Mouse (Mus musculus): ENCODE data around the gene Ror2. TPM values are rescaled to one million over a fixed set of nuclear protein-coding genes. Genes with fewer than 3 reads are reported as not detected.

Ror2 gene
- polyA plus RNA-seq, 1 experiment from 2014 or later, result 3.2 TPM

DNA sequence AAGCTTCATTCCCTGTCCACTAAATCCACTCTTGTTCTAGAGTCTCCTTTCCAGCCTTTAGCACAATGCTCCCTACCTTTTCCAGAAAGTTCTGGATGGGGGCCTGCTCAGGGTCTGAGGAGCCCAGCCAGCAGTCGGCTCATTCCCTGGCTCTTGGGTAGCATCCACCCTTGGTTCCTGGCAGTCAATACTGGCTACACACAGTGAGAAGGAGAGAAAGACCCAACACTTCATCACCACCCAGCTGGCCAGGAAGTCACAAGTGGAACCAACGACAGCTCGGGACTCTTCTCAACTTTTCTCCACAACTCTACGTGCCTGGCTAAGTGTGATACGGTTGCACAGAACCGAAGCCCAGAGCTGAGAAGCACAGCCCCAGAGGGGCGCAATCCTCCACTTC lies 86.7 kb downstream of the Ror2 start:
- 93% methylated on average over 7 of the region's 7 CpGs for WGBS
- no peak for ATAC-seq (replicated peaks)
- H3K36me3 ChIP-seq (replicated peaks), result no peaks in the 10 kb centered on the region
- H3K9me3 ChIP-seq, result no peaks in the 10 kb centered on the region
- H3K27ac ChIP-seq, result no peak overlapping the region
- no peak overlapping the region for H3K4me2 ChIP-seq
- no peaks in the 10 kb centered on the region for H3K27me3 ChIP-seq (replicated peaks)
- H3K9ac ChIP-seq, result no peak overlapping the region
- H3K4me3 ChIP-seq, result no peak overlapping the region
- peaks cover 9% of the 10 kb centered on the region for H3K4me1 ChIP-seq

DNA sequence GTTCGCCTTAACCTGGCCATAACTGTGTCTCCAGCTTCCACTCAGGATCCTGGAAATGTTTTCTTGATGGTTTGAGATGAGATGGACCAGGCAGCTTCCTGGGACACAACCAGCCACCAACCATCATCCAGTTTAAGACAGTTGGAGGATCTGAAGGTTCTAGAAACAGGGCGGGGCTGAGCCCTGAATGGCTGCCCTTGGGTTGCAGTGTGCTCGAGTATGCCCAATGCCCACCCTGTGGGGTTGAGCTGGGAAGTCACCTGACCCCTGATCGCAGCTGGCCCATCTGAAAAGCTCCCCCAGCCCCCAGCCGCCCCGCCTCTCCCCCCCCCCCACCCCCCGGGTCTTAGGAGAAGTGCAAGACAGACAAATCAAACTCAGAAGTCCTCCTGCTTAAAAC lies 89.2 kb downstream of the Ror2 start:
- Histone ChIP-seq H3K4me3 (no peak overlapping the region), H3K9me3 (no peaks in the 10 kb centered on the region), H3K27ac (no peak overlapping the region), H3K36me3 (replicated peaks) (no peaks in the 10 kb centered on the region), H3K4me1 (peaks cover 6% of the 10 kb centered on the region), H3K27me3 (replicated peaks) (no peaks in the 10 kb centered on the region), H3K9ac (no peak overlapping the region), H3K4me2 (no peak overlapping the region)
- WGBS, result 65% methylated on average over 7 of the region's 7 CpGs
- ATAC-seq (replicated peaks), result no peak

DNA sequence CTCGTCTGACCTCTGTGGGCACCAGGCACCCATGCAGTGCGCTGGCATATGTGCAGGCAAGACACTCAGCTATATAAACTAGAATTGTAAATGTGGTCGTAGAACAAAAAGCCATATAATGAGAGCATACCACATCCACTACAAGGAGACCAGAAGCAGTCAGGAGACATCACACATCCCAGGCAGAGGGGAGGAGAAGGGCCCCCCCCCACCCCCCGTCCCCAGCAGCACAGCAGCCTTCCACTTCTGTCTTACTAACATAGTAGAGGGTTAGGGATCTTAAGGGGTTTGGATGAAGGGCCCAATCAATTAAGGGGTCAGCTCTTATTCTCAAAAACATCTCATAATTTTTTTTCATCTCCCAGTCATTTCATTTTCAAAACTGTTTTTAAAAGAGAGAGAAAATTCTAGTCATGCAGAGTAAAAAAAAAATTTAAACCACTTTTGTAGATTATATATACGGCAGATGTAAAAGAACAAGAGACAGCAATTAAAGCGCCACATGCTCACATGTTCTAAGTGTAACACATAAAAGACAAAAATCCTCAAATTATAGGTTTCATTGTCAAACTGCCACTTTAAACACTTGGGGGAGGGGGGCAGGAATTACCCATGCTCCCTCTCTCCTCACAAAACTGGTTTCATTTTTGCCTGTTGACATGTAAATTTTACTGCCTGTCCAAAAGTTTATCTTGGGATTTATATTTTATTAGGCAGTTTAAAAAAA lies 89.8 kb downstream of the Ror2 start:
- ATAC-seq (replicated peaks), result no peak
- no peak overlapping the region for H3K27ac ChIP-seq
- WGBS, result 76% methylated on average over 6 of the region's 6 CpGs
- H3K4me1 ChIP-seq, result peaks cover under 1% of the 10 kb centered on the region; the same call in 1 of the 2 replicates
- no peaks in the 10 kb centered on the region for H3K36me3 ChIP-seq (replicated peaks)
- no peak overlapping the region for H3K4me2 ChIP-seq
- no peak overlapping the region for H3K4me3 ChIP-seq
- no peaks in the 10 kb centered on the region for H3K9me3 ChIP-seq
- H3K9ac ChIP-seq, result no peak overlapping the region
- H3K27me3 ChIP-seq (replicated peaks), result no peaks in the 10 kb centered on the region

DNA sequence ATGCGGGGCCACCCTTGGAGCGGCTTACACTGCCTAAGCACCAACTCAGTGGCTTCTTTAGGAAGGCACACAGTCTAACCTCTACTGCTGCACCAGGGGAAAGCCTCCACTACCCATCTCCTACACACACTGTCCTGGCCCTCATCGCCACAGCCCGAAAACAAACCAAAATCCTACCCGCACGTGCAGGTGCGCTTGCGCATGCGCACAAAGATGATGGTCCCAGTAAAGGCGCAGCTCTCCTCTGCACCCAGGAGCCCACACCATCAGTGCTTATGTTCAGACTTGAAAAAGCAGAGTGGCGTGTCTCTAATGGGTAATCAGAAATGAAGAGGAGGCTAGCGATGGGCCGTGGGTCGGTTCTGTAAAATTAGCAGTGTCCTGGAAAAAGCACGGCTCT lies 91.6 kb downstream of the Ror2 start:
- Histone ChIP-seq H3K27ac (no peak overlapping the region), H3K9ac (no peak overlapping the region), H3K27me3 (replicated peaks) (no peaks in the 10 kb centered on the region), H3K36me3 (replicated peaks) (no peaks in the 10 kb centered on the region), H3K9me3 (no peaks in the 10 kb centered on the region), H3K4me3 (no peak overlapping the region), H3K4me2 (no peak overlapping the region), H3K4me1 (no peaks in the 10 kb centered on the region; the same call in 1 of the 2 replicates)
- no peak for ATAC-seq (replicated peaks)
- WGBS, result 86% methylated on average over 15 of the region's 15 CpGs

DNA sequence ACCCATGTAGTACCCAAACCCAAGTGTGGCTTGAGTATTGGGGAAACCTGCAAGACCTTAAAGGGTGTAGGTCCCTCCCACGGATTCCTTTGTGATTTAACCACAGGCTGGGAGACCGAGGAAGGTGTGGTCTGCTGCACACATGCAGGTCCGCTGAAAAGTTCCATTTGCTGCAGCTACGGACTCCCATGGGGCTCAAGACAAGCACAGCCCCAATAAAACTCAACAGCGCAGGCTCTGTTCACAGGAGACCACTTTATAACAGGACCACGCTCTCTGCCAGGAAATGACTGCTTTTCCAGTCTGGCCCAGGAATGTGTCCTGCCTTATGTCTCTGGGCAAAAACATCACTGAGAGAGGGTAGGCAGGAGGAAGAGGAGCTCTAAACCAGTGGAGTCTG lies 92.2 kb downstream of the Ror2 start:
- WGBS, result 73% methylated on average over 6 of the region's 6 CpGs
- no peaks in the 10 kb centered on the region; the same call in 1 of the 2 replicates for H3K4me1 ChIP-seq
- no peak for ATAC-seq (replicated peaks)
- H3K4me2 ChIP-seq, result no peak overlapping the region
- H3K27ac ChIP-seq, result no peak overlapping the region
- no peaks in the 10 kb centered on the region for H3K27me3 ChIP-seq (replicated peaks)
- no peak overlapping the region for H3K9ac ChIP-seq
- H3K9me3 ChIP-seq, result no peaks in the 10 kb centered on the region
- H3K36me3 ChIP-seq (replicated peaks), result no peaks in the 10 kb centered on the region
- no peak overlapping the region for H3K4me3 ChIP-seq

DNA sequence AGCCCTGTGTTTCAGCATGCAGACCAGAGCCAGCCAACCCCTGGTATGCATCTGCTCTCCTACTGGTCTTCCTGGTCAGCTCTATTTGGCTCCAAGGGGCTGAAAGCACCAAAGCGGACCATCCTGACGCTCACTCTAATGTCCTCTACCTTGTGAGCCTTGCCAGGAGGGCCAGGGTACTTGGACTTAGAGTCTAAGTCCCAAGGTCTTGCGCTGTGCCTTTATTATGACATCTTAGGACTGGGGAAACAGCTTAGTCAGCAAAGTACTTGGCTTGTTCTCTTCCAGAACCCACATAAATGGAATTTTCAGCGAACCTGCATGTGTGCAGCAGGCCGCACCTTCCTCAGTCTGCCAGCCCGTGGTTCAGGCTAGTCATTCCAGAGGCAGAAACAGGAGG lies 93.6 kb downstream of the Ror2 start:
- Histone ChIP-seq H3K4me1 (no peaks in the 10 kb centered on the region), H3K4me2 (no peak overlapping the region), H3K4me3 (no peak overlapping the region), H3K27me3 (replicated peaks) (no peaks in the 10 kb centered on the region), H3K9ac (no peak overlapping the region), H3K27ac (no peak overlapping the region), H3K9me3 (no peaks in the 10 kb centered on the region), H3K36me3 (replicated peaks) (no peaks in the 10 kb centered on the region)
- no peak for ATAC-seq (replicated peaks)
- 90% methylated on average over 6 of the region's 6 CpGs for WGBS

DNA sequence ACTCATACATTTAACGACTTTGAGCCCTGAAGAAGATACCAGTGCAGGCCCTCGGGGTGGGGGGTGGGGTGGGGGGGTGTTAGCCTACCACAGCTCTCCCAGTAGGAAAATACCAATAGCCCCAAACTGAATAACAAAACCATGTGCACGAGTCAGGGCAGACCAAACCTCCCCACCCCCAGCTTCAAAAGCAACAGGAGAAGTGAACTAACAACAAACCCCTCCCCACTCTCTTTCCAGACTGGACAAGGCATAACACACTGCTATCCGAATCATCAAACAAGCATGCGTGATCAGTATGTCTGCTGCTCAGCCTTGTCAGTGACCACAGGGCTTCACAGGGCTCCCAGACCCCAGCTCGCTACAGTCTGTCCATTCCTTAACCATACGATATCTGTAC lies 94.3 kb downstream of the Ror2 start:
- Histone ChIP-seq H3K27ac (no peak overlapping the region), H3K4me1 (no peaks in the 10 kb centered on the region), H3K9me3 (no peaks in the 10 kb centered on the region), H3K27me3 (replicated peaks) (no peaks in the 10 kb centered on the region), H3K36me3 (replicated peaks) (no peaks in the 10 kb centered on the region), H3K4me2 (no peak overlapping the region), H3K9ac (no peak overlapping the region), H3K4me3 (no peak overlapping the region)
- ATAC-seq (replicated peaks), result no peak
- WGBS, result 71% methylated on average over 7 of the region's 7 CpGs

DNA sequence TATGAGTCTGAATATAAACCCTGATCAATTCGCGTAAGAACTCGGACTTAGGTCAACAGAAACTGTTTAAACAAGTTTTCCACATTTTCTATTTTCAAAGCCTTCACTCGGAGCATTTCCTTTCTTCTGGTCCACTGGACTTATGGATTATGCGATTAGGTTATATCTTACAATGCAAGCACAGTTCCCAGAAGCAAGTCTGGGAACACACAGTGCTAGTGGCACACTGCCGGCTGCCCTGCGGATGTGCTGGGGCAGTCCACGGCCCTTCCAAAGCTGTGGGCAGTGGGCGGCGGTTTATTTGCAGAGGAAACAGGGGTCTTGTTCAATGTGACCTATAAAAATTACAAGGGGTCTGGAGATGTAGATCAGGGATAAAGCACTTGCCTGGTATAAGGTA lies 97.0 kb downstream of the Ror2 start:
- Histone ChIP-seq H3K4me1 (no peaks in the 10 kb centered on the region), H3K27ac (no peak overlapping the region), H3K36me3 (replicated peaks) (no peaks in the 10 kb centered on the region), H3K9me3 (no peaks in the 10 kb centered on the region), H3K4me3 (no peak overlapping the region), H3K4me2 (no peak overlapping the region), H3K9ac (no peak overlapping the region), H3K27me3 (replicated peaks) (no peaks in the 10 kb centered on the region)
- ATAC-seq (replicated peaks), result no peak
- 84% methylated on average over 10 of the region's 10 CpGs for WGBS

DNA sequence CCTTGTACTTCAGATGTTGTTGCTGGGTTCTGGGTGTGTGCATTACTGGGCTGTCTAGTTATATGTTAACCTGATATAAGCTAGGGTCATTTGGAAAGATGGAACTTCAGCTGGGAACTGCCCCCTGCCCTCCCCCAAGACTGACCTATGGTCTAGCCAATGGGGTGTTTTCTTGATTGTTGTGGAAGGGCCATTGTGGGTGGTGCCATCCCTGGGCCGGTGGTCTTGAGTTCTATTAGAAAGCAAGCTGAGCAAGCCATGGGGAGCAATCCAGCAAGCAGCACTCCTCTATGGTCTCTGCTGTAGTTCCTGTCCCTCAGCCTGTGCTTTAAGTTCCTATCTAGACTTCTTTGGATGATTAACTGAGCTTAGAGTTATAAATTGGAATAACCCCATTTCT lies 101.1 kb downstream of the Ror2 start:
- ATAC-seq (replicated peaks), result no peak
- H3K4me3 ChIP-seq, result no peak overlapping the region

DNA sequence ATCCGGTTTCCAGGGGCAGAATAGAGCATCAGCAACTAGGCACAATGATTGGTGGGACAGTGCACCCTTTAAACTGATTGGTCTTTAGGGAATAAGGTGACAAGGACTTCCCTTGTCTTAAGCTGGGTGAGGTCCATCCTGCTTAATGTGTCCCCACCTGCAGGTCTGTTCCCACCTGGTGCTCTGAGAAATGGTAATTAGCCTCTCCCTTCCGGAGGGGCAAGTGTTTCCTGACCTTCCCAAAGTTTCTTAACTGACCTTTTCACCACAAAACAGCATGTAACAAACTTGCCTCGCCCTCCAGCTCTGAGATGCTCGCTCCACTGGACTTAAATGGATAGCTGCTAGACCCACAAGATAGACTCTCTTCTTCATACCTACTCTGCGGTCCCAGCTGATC lies 101.8 kb downstream of the Ror2 start:
- no peak overlapping the region for H3K27ac ChIP-seq
- no peaks in the 10 kb centered on the region for H3K9me3 ChIP-seq
- no peaks in the 10 kb centered on the region for H3K27me3 ChIP-seq (replicated peaks)
- H3K4me1 ChIP-seq, result peaks cover 1% of the 10 kb centered on the region
- no peaks in the 10 kb centered on the region for H3K36me3 ChIP-seq (replicated peaks)
- 66% methylated on average over 5 of the region's 5 CpGs for WGBS
- H3K9ac ChIP-seq, result no peak overlapping the region
- no peak overlapping the region for H3K4me2 ChIP-seq
- H3K4me3 ChIP-seq, result no peak overlapping the region
- no peak for ATAC-seq (replicated peaks)

More for the DNA sequence above, 101.1 kb downstream of the Ror2 start:
- Histone ChIP-seq H3K9ac (no peak overlapping the region), H3K27ac (no peak overlapping the region), H3K9me3 (no peaks in the 10 kb centered on the region), H3K36me3 (replicated peaks) (no peaks in the 10 kb centered on the region), H3K27me3 (replicated peaks) (no peaks in the 10 kb centered on the region), H3K4me1 (no peaks in the 10 kb centered on the region), H3K4me2 (no peak overlapping the region)
- WGBS, result 86% methylated on average over 1 of the region's 1 CpGs

DNA sequence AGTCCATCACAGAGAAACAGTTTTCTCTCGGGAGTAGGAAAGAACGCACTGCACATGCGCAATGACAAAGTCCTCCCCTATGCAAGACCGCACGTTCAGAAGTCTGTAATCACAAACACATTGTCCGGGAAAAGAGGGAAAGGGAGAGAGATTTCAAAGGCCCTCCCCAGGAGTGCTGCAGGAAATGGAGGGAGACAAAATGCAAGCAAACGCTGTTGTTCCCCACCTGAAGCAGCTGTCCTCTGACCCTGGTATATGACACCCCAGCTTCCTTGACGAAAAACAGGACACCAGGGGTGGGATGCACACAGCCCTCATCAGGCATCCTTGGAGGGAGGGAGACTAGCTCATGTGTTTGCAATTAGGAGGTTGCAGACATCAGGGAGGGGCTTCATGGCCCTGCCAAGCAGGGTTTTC lies 102.8 kb downstream of the Ror2 start:
- Histone ChIP-seq H3K4me3 (no peak overlapping the region), H3K27me3 (replicated peaks) (no peaks in the 10 kb centered on the region), H3K4me1 (peaks cover 11% of the 10 kb centered on the region), H3K36me3 (replicated peaks) (no peaks in the 10 kb centered on the region), H3K27ac (no peak overlapping the region), H3K4me2 (no peak overlapping the region), H3K9ac (no peak overlapping the region), H3K9me3 (no peaks in the 10 kb centered on the region)
- ATAC-seq (replicated peaks), result no peak
- WGBS, result 62% methylated on average over 8 of the region's 8 CpGs

DNA sequence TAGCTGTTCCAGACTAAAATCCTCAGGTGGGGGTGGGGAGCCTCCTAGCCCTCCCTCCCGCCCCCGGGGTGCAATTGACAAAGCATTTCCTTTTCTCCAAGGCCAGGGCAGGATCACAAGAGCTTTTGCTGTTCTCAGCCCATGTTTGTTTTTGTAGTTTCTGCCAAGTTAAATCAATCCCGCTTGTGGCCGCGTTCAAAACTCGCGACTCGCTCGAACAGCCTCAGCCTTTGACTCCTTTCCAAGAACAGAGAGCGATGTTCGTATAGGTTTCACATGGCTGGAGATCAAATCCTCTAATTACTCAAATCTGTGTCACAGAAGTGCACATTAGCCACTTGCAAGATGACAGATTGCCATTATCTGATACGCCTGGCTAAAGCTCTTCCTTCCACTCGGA lies 107.3 kb downstream of the Ror2 start:
- Histone ChIP-seq H3K9me3 (no peaks in the 10 kb centered on the region), H3K9ac (no peak overlapping the region), H3K36me3 (replicated peaks) (no peaks in the 10 kb centered on the region), H3K4me3 (no peak overlapping the region), H3K4me2 (peak overlapping the region; percentile 2; the same call in 1 of the 2 replicates), H3K27me3 (replicated peaks) (no peaks in the 10 kb centered on the region), H3K4me1 (peaks cover 21% of the 10 kb centered on the region), H3K27ac (peak overlapping the region; percentile 39)
- WGBS, result 4% methylated on average over 13 of the region's 13 CpGs
- ATAC-seq (replicated peaks), result 0 out of 2 replicates have a peak, but pooled peaks have one; percentile 22

DNA sequence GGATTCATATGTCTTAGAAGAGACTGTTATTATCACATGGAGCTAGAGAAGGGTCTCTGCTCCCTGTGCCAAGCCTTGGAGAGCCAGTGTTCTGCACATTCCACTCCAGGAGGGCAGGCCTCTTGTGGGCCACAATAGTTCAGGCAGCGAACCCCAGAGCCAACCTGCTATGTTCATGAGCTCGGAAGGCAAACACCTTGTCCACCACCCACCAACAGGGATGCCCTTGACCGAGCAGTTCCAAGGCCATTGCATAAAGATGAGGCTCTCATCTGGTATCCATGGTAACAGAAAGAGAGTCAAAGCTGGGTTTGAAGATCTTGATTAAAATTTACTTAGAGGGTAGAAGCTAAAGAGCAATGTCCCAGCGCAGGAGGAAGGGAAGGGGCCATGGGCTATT lies 107.8 kb downstream of the Ror2 start:
- 0 out of 2 replicates have a peak overlapping the region, but pooled peaks have one; percentile 50 for H3K27ac ChIP-seq
- H3K4me2 ChIP-seq, result peak overlapping the region; percentile 2; the same call in 1 of the 2 replicates
- peak; percentile 75 for ATAC-seq (replicated peaks)
- WGBS, result 15% methylated on average over 4 of the region's 4 CpGs
- no peaks in the 10 kb centered on the region for H3K36me3 ChIP-seq (replicated peaks)
- no peaks in the 10 kb centered on the region for H3K27me3 ChIP-seq (replicated peaks)
- H3K9ac ChIP-seq, result no peak overlapping the region
- H3K4me3 ChIP-seq, result no peak overlapping the region
- H3K4me1 ChIP-seq, result peaks cover 21% of the 10 kb centered on the region
- no peaks in the 10 kb centered on the region for H3K9me3 ChIP-seq

Measured in midbrain, embryonic 15.5 days (tissue).